Mouse (Mus musculus): ENCODE results near the gene Ttll5.

DNA sequence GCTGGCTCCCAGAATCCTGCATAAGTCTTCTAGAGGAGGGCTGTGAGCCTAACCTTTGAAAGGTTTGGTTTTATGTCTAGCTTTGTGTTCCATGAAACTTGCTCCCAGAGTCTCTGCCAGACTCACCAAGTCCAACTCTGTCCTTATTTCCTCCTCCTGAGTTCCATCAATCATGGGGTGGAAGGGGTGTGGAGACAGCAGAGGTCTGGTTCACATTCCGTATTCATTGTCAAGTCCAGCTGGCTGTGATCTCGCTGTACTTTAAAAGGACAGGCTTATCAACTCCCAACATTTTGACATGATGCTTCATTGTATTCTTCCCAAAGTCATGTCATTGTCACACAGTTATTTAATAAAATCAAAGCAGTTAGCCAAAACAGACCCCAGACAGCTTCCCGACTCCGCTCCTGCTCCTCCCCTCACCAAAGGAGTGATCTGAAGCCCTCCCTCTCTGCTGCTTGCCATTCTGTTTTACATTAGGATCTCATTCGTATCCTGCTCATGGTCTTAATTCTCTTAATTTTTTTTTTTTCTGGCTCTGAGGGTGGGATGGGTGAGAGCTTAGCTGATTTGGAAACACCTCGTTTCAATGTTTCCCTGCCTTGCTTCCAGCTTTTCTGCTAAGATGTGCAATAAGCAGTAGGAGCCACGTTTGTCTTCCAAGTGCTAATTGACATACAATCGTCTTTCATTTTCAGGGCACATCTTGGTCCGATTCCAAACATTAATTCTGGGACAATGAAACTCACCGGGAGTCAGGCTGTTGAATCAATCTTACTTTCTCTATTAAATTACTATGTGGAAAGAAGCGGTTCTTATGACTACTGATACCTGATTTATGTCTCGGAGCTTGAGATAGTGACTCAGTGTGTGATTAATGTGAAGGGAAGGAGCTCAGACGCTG lies 162.3 kb downstream of the Ttll5 start:
- no peak for TF ChIP-seq CTCF (IDR thresholded peaks at IDR 0.05; ENCODE audit: low read depth)
- TF ChIP-seq EP300 (IDR thresholded peaks at IDR 0.05; ENCODE audit: low read depth) = no peak

Measured in liver, embryonic 14.5 days (tissue).